8 mouse cellular contexts compared by ENCODE assay signal in the genomic region with DNA sequence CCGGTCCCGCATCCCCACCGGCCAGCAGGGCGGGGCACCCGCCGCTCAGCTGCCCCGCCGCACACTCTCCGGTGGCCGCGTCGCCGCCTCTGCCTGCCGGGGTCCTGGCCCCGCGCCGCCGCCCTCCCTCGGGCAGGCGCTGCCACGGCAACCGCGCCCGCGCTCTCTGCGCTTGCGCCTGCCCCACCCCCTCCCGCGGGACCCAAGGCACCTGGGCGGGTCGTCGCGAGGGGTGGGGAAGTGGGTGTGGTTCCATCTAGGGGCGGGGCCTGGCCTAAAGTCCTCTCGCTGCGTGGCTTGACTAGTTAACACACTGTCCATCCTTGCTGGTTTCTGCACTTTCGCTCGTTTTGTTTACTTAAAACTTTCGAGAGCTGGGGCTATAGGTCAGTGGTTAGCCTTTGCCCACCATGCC. TPM values are rescaled to one million over a fixed set of nuclear protein-coding genes. Genes with fewer than 3 reads are reported as not detected.
A peak's percentile ranks its signal among the peaks of the same experiment; 100 is the strongest.
DNase-seq lines count a peak whose midpoint lies in the region; ATAC-seq lines count a peak whose summit lies in the region.

Gene Stx2 (minus strand): TSS at position 163 of the 415 bp plus-strand sequence.

- H3K36me3 ChIP-seq in hindbrain, embryonic 12.5 days, result no peaks in the 10 kb centered on the region

- H3K9me3 ChIP-seq in hindbrain, embryonic 12.5 days (replicated peaks), result no peaks in the 10 kb centered on the region

- H3K4me2 ChIP-seq in hindbrain, embryonic 12.5 days (replicated peaks), result peak within 1 kb of the TSS; percentile 81

- WGBS in hindbrain, embryonic 12.5 days, result under 1% methylated on average over 39 of the region's 39 CpGs

- peak within 1 kb of the TSS; percentile 81 for H3K4me3 ChIP-seq in hindbrain, embryonic 12.5 days

- peak within 1 kb of the TSS; percentile 76 for H3K27ac ChIP-seq in hindbrain, embryonic 12.5 days

- ATAC-seq in hindbrain, embryonic 12.5 days (ENCODE audit: low FRiP score), result peak; percentile 83

- DNase-seq in R1 (ENCODE audit: low read depth, low spot score), result peak; percentile 86
- peak; percentile 86 to 87 for DNase-seq in cerebellum, postnatal 14 days
- peak; percentile 75 to 87 for DNase-seq in frontal cortex, postnatal 14 days (ENCODE audit: low spot score in 2 of 2)
- peak; percentile 87 to 90 for DNase-seq in layer of hippocampus, postnatal 14 days (ENCODE audit: low spot score in 2 of 2)
- peak; percentile 93 for DNase-seq in lung, postnatal 10 days
- peak; percentile 90 for DNase-seq in ovary, postnatal 14 days (ENCODE audit: low spot score)
- DNase-seq in thymus, postnatal 10 days (ENCODE audit: low spot score in 2 of 2), result peak; percentile 87 to 93

- H3K4me1 ChIP-seq in hindbrain, embryonic 12.5 days, result peaks cover 16% of the 10 kb centered on the region

- H3K27me3 ChIP-seq in hindbrain, embryonic 12.5 days, result no peaks in the 10 kb centered on the region

- peak within 1 kb of the TSS; percentile 85 for H3K9ac ChIP-seq in hindbrain, embryonic 12.5 days

RNA-seq across cellular contexts. Expression of gene Stx2, which starts in this region (rescaled TPM):
- 30.8 and 32.7 TPM in 2 replicates for polyA plus RNA-seq in hindbrain, embryonic 12.5 days (2016; fragmentation: Nextera tagmentation; extraction: Ambion mirVana)
- total RNA-seq in layer of hippocampus, postnatal 14 days (2021), result 10 to 100 TPM; 31.0 to 33.1 TPM

Comparison
In these comparisons a context has a peak if more than half of its experiments do, and no peak if none do; other contexts are left out.
1. Peak in every context shown above with its lines: DNase-seq, ATAC-seq, H3K4me3 ChIP-seq and H3K27ac ChIP-seq.